Mouse (Mus musculus) kidney, adult 8-10 months (tissue): ENCODE data around the gene Gm9817.
"Not testable (repeated sequence)": the region's sequence is repeated elsewhere in the genome, so short reads cannot be mapped to it uniquely, and the experiment has no call there.

Experiments used
- DNase-seq, 2 experiments: peaks; one replicate each; pipeline ENCODE4 v3.0.0; 2022

Gm9817 gene

DNA sequence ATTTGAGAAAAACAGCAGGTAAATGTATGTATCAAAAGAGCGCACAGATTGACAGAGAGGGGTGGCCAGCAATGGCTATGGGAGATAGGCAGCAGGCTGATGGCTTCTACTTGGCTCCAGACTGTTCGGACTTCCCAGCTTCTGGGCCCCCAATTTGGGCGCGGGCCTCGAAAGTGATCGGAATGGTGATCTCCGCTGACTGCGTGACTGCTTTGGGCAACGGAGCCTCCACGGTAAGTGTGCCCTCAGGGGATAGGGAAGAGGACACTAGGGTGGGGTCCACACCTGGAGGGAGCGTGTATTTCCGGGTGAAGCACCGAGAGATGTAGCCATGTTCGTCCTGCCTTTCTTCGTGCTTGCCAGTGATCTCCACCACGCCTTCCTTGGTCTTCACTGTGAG is at the start of gene Gm9817:
Gm9817 (plus strand) TSS at position 301 of the 400 bp plus-strand sequence.
- DNase-seq = not testable (repeated sequence)

GRCm38 (mm10) chr13:45029791-45030190 is 48.7 kb upstream of the Gm9817 start:
- no peak for DNase-seq

- peak; percentile 78 to 85 for DNase-seq
Observed at GRCm38 (mm10) chr13:45030830-45031229, 47.7 kb upstream of the Gm9817 start.

GRCm38 (mm10) chr13:45031314-45031713 is 47.2 kb upstream of the Gm9817 start:
- peak in 1 of 2 experiments; percentile 11 for DNase-seq

DNA sequence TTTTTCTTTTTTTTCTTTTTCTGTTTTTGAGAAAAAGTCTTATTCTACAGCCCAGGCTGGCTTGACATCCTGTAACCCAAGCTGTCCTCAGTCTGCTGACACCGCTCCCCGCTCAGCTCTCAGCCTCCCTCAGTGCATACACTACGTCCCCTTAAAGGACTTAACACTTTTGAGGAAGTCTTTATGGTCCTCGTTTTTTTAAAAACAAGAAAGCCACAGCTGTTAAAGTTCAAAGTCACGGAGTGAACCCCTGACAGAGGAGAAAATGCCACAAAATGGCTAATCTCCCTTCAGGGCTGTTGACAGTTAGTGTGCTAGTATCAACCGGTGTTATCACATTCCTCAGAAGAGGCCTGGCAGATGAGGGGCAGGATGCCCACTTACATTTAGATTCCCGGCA is 46.7 kb upstream of the Gm9817 start:
- DNase-seq = no peak

- no peak for DNase-seq
Observed at GRCm38 (mm10) chr13:45032484-45032883, 46.0 kb upstream of the Gm9817 start.

DNA sequence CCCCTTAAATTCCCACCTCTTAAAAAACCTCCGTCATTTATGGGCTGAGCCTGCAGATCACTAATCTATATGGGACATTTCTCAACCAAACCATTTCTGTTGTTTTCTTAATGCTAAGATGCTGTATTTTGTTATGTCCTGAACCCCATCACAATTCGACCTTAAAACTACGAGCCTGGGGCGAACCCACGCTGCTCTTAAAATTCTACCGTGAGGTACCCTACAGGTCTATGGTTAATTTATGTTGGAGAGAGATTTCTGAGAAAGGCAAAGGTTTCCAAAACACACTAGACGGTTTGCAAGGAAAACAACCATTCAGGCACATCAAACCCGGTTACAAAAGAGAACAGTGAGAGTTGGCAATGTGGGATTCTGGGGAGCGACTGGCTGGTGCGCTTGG is 45.1 kb upstream of the Gm9817 start:
- DNase-seq = no peak

GRCm38 (mm10) chr13:45034759-45035158 is 43.7 kb upstream of the Gm9817 start:
- no peak for DNase-seq

DNA sequence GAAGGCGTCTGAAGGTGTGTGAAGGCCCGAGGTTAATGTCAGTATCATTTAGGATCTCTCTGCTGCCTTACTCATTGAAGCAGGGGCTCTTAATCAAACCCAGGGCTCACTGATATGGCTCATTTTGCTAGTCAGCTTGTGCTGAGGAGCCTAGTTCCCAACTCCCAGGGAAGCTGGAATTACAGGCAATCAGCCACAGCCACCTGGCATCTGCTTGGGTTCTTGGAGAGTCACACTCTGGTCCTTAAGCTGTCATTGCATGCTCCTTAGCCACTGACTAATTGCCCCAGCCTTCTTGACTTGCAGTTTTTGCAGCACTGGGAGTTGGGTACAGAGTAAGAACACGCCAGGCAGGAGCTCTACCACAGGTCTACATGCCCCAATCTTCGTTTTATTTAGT is 42.1 kb upstream of the Gm9817 start:
- DNase-seq = no peak

DNA sequence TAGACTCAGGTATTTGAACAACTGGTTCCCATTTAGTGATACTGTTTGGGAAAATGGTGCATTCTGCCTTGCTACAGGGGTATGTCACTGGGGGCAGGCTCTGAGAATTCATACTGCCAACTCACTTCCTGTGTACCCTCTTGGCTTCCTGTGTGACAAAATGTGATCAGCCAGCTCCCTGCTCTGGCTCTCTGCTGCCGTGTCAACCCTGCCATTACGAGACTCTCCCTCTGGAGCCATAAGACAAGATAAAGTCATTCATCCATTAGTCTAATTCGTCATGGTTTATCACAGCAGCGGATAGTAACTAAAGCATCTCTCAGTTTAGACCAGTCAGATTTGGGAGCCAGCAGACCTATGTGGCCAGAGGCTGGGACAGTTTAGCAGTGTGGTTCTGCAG is 38.3 kb upstream of the Gm9817 start:
- DNase-seq = no peak

- DNase-seq = no peak
Observed at GRCm38 (mm10) chr13:45040741-45041140, 37.8 kb upstream of the Gm9817 start.

GRCm38 (mm10) chr13:45043466-45043865 is 35.0 kb upstream of the Gm9817 start:
- no peak for DNase-seq

- no peak for DNase-seq
Observed at GRCm38 (mm10) chr13:45049261-45050020, 29.1 kb upstream of the Gm9817 start.

DNA sequence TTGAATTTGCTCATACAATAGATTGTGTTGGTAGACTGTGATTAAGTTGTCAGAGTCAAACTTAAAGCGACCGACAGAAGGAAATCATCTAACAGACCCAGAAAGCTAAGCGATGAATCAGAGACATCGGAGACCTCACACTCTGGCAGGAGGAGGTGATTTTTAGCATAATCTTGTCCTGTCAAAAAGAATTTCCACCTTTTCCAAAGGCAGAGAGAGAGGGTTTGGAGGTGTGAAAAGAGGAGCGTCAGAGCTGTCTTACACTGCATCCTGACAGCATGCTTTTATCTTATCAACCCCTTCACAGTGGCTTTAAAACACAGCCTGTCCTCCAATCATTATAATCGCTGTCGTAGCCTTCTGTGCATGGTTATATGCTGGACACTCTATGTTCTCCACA is 25.7 kb upstream of the Gm9817 start:
- DNase-seq = no peak

- DNase-seq = no peak
Observed at GRCm38 (mm10) chr13:45053843-45054242, 24.6 kb upstream of the Gm9817 start.

DNA sequence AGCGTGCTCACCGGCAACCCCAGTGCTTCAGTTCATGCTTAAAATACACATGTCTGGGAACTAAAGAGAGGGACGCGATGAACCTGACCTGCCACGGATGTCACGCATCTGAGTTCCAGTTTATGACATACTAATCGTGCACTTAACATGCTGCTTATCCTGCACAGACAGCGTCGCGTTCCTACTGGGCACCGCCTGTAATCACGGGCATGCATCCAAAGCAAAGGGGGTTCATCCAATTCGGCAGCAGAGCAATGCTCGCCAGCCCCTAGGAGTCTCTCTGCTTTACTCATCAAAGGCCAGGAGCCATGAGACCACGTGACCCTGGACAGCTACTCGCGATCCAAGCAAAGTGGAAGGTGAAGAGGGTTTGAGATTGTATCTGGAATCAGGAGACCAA is 19.3 kb upstream of the Gm9817 start:
- DNase-seq = no peak

GRCm38 (mm10) chr13:45063146-45063545 is 15.3 kb upstream of the Gm9817 start:
- DNase-seq = no peak

- DNase-seq = no peak
Observed at GRCm38 (mm10) chr13:45064951-45065350, 13.5 kb upstream of the Gm9817 start.

GRCm38 (mm10) chr13:45070366-45070765 is 8.1 kb upstream of the Gm9817 start:
- no peak for DNase-seq

DNA sequence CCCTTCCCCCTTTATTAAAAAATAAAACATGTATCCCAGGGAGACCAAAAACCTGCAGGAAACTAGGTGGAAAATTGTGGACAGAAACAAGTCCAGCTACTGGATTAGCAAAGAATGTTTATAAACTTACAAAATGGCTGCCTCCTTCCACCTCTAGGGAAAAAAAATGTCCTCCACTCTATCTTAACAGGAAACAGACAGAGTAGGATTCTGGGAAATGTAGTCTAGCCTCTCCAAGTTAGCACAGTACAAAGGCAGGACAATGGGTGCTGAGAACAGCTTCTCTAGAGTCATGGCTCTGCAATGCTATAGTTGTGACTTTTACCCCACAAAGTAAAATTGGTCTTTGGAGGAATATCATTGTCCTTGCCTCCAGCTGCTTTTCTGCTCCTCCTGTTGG is 3.5 kb upstream of the Gm9817 start:
- no peak for DNase-seq

DNA sequence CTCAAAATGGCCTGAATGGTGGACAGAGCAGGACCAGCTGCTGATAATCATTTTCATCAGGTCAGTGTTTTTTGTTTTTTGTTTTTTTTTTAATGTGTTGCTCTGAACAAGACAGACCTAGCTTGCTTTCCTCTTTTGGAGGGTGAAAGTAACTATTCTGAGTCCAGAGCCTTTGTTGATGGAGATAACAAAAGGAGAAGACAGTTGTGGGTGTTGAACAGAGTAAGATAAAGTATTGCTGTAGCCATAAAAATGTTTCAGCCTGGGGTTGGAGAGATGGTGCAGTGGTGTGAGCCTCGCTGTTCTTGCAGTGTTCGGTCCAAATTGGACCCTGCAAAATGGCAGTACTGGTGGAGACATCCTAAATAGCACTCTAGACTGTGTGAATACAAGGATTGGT is 2.8 kb upstream of the Gm9817 start:
- DNase-seq = no peak

GRCm38 (mm10) chr13:45080771-45081170 is 2.3 kb downstream of the Gm9817 start:
- DNase-seq = no peak

- peak; percentile 79 to 83 for DNase-seq
Observed at GRCm38 (mm10) chr13:45083696-45084095, 5.2 kb downstream of the Gm9817 start.

GRCm38 (mm10) chr13:45088796-45089221 is 10.3 kb downstream of the Gm9817 start:
- DNase-seq = peak; percentile 82 to 91

DNA sequence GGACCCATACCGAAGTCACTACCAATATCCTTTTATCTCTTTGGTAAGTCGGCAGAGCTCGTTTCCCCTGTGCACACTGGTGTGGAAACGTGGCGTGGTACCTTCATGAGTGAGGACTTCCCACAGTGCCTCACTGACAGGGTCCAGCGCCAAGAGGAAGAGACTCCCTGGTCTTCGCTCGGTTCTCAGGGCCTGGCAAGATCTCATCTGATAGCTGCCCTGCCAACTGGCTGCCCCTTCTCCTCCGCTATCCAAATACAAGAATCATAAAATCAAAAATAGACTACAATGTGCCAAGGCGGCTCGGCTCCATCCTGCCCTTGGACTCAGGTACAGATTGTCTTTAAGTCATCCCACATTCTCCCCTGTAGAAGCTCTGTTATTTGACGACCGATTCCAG is 11.4 kb downstream of the Gm9817 start:
- no peak for DNase-seq
